Mouse (Mus musculus): ENCODE measurements around the gene Unc5c.

Gene Unc5c

GRCm38 (mm10) chr3:141511253-141512038 is 46.4 kb downstream of the Unc5c start:
- no peak for DNase-seq

DNA sequence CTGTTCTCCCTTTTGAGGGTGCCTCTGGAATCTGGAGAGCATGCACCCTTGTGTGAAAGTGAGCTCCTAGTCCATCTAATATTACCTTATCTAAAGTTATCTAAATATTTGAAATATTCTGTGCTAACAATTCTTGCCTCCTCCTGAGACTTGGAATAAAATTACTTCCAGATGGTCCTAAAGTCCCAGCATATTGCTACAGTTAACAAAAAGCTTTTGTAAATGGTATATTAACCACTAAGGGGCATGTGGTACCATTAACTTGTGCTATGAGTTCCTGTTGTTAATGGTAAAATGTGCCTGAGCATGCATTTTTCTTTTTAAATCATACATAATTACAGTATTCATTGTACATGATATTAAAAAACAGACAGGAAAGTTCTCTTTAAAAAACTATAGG is 63.7 kb downstream of the Unc5c start:
- DNase-seq = no peak

- no peak for DNase-seq
Observed at GRCm38 (mm10) chr3:141529599-141529998, 64.6 kb downstream of the Unc5c start.

DNA sequence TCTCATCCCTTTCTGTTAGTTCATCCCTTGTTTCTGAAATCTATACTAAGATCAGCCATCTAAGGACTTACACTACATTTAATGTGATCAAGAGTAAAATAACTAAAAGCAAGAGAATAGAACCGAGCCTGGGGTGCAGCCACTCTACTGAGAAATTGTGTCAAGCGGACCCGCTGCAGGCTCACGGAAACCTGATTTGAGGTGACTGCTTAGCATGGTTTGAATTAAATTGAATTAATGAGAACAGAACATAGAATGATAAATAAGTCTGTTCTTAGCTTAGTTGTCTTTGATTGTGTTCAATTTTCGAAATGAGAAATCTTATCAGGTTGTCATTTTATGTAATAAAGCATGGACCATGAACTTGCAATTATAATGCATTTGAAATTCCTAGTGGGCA is 68.8 kb downstream of the Unc5c start:
- DNase-seq = no peak

- no peak for DNase-seq
Observed at GRCm38 (mm10) chr3:141536857-141537256, 71.8 kb downstream of the Unc5c start.

- no peak for DNase-seq
Observed at GRCm38 (mm10) chr3:141538120-141538519, 73.1 kb downstream of the Unc5c start.

GRCm38 (mm10) chr3:141540749-141541148 is 75.7 kb downstream of the Unc5c start:
- no peak for DNase-seq

DNA sequence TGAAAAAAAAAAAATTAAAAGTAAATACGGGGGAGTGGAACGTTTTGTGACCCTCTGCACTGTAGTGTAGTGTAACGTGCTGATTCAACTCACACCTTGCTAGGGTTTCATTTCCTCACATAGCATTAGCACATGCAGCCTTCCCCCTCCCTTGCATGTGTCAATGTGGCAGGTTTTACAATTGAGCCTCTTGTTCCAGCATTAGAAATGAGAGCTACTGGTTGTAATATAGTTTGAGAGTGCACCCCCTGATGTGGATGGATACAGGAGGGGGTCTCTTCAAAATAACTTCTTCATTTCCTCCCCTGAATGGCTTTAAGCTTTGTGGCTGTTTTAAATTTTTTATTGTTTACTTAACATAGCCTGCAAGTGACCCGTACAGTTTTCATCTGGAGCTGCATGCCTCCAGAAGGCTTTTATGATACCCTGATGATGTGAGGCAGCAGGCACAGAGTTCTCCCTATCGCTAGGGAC is 82.4 kb downstream of the Unc5c start:
- DNase-seq = no peak

- no peak for DNase-seq
Observed at GRCm38 (mm10) chr3:141549661-141550060, 84.6 kb downstream of the Unc5c start.

DNA sequence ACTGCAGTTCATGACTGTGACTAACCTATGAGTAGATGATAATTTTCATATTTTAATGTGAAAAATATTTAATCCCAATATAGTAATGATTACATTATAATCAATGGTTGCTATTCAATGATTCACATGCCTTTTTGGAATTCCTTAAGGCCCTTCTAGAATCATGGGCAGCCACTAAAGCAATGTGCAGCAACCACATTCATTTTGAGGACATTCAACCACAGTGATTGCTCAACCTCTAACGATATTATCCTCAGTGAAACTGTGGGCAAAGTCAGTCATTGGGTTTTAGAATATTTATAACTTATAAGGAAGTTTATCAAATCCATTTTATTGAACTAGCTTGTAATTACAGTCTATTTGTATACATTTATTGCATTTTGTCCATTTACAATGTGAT is 87.9 kb downstream of the Unc5c start:
- DNase-seq = no peak

GRCm38 (mm10) chr3:141557072-141557471 is 92.1 kb downstream of the Unc5c start:
- DNase-seq = no peak

DNA sequence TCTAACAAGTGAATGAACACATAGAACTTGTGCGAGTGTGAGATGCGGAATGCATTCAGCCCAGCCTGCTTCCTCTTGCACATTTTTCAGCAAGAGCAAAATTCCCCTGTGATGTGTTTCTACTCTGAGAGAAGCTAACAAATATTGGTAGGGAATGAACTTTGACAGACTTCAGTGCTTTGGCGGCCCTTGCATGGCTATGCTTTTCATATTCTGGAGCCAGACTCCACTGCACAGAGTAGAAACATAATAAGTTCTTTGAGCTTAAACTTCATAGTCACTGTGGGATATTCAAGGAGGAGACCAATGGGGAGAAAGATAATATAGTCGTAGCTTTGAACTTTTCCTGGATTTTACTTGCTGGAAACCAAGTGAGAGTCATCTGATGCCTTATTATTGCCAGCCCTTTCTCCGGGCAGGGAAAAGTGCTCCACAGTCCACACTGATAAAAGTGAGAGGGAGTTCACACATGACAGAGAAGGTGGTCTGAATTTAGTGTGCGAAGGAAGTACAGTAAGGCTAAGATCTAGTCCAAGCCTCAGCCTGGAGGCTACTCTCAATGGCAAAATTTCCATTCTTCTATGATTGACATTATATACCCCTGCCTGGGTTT is 110.2 kb downstream of the Unc5c start:
- DNase-seq = no peak

DNA sequence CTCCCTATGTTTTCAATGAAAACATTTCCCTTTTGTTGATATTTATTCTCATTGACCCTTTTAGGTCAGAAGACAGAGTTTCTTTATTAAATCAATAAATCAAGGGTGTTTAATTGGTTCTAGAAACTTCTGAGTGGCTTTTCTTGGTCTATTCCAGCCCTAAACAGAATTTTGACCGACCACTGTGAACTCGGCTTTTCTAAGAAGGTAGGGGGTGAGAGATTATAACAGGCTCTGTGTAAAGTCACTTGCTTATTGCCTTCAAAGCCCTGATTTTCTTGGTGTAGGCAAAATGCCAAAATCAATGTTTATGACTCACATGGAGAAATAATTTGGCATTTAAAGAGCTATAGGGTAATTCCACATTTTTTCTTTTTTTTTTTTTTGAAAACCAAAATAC is 112.4 kb downstream of the Unc5c start:
- DNase-seq = no peak

DNA sequence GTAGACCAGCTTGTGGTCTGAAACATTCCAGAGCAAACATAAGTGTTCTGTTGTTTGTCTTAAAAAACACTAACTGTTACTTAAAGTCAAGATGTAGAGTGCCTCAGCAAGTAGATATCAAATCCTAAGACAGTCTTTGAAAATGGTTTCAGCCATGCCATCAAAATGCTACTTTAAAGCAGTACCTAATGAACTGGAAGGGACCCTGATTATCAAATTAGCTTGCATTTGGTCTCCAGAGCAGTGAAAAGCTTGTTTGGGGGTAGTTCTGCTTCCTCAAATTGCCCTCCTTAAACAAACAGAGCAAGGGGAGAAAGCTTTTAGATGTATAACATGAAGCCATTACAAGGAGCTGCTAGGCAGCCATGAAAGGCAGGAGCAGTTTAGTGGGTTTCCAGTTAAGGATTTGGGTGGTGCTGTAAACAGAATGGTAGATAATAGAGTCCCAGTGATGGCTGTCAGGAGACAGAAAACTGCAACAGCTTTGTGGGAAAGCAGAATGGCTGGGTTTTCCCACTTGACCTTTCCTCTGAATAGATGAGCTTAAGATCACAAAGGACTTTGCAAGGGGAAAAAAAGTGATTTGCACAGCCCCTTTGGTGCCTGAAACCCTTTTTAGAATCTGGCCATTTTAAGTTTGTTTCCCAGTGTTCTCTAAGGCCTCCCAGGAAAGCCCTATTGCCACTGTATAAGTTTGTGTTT is 116.3 kb downstream of the Unc5c start:
- no peak for DNase-seq

- DNase-seq = no peak
Observed at GRCm38 (mm10) chr3:141581892-141582214, 116.8 kb downstream of the Unc5c start.

DNA sequence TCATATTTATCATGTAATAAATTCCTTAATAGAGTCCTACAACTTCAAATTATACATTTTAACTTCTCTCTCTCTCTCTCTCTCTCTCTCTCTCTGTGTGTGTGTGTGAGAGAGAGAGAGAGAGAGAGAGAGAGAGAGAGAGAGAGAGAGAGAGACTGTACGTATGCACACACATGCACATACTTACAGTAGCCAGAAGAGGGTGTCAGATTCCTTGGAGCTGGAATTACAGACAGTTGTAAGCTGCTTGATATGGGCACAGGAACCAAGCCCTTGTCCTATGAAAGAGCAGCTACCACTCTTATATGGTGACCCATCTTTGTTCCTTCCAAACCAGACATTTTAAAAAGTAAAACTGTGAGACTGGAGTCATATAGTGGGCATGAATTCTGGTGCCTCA is 118.2 kb downstream of the Unc5c start:
- DNase-seq = no peak

DNA sequence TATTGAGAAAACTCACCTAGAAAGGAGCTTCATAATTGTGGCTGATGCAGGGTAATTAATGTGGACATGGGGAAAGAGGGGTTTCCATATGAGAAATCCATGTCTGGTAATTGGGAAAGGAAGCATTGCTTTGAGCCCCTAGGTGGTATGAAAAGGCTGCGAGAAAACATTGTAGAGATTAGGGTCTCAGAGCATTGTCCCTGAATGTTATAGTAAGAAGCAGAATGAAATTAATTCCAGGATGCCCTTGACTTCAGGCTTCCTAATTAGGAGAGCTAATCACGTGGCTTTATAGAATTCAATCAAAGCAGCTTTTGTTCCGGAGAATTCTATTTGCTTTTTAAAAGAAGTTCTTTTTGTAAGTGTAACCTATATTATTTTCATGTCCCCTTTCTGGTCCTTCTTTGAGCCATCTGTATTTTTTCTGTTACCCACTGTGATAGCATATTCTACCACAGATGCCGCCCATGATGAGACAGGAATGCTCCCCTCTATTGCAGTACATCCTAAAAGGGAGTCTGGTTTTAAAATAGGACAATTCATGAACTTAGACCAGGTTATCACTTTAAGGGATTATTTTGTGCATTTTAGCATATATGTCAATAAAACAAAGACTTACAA is 124.5 kb downstream of the Unc5c start:
- no peak for DNase-seq

DNA sequence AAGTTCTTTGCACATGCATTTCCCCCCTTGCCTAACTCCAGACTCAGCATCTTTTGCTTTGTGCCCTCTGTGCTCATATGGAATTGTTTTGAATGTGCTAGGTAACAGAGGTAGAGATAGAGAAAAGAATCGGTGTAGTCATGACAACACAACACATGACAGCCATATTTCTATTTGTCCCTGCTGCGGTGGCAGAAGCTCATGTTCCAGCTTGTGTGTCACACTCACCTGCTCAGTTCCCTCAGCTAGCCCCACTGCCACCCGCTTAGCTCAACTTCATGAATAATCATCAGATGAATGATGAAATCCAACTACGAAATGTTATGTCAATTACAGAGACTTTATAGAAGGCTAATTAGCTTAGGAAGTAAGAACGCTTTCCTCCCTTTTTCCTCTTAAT is 128.2 kb downstream of the Unc5c start:
- no peak for DNase-seq

DNA sequence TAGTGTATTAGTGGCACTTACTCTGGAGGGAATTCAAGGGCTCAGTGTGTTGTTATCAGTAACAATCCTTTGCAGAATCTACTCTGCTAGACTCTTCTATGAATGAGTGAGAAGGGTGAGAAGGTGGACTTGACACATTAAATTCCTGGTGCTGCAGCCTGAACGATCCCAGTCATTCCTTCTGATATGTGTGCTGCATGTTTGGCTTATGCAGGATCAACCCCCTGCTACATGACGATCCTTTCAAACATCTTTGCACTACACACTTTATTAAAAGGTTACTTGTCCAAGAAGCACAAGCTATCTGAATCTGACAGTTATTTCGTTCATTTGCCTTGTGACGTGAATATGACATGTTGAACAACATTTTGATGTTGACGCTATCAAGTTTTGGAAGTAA is 129.1 kb downstream of the Unc5c start:
- no peak for DNase-seq

DNA sequence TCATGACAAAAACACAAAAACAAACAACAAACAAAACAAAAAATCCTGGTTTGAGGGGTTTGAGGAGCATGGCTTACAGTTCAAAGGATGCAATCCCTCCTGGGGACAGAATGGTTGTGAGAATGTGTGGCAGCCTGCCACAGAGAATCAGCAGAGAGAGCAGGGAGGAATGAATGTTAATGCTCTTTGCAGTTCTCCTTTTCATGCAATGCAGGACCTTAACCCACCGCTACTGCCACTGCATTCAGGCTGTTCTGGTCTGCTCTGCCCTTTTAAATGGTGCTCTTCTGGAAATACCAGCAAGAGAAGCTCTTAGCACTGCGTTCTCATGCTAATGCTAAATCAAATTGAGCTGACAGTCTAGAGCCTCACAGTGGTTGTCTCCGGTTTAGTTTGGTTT is 130.1 kb downstream of the Unc5c start:
- DNase-seq = no peak

- no peak for DNase-seq
Observed at GRCm38 (mm10) chr3:141596461-141596860, 131.4 kb downstream of the Unc5c start.

GRCm38 (mm10) chr3:141596881-141597280 is 131.9 kb downstream of the Unc5c start:
- no peak for DNase-seq

GRCm38 (mm10) chr3:141597974-141598373 is 133.0 kb downstream of the Unc5c start:
- no peak for DNase-seq

DNA sequence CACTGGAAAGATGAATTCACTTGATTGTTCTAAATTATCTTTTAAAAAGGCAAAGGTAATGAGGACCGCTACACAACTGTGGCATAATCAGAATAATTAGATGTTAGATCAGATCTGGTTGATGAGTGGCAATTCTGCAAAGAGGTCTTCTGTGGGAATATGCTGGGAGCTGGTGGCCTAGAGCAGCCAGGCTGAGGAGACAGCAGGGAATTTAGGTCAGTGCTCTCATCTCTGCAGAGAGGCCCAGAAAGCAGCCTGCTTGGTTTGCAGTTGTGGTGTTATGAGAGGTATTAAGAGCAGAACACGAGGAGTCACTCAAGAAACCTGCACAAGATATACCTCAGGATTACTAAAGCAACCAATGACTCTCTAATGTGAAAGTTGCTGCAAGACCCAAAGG is 133.9 kb downstream of the Unc5c start:
- no peak for DNase-seq
